Mouse (Mus musculus): ENCODE measurements around the gene Zcchc24. TPM values are rescaled to one million over a fixed set of nuclear protein-coding genes. Genes with fewer than 3 reads are reported as not detected.
A peak's percentile ranks its signal among the peaks of the same experiment; 100 is the strongest.

The Zcchc24 gene
- total and polyA plus RNA-seq, 2 experiments from 2014 or later = 13.9 to 34.3 TPM

GRCm38 (mm10) chr14:25773039-25773438 is 4.2 kb upstream of the Zcchc24 start:
- Histone ChIP-seq H3K9ac (replicated peaks; ENCODE audit: low read length, poor library complexity, severe bottlenecking) (no peak overlapping the region), H3K9me3 (ENCODE audit: low read length) (no peaks in the 10 kb centered on the region), H3K4me2 (ENCODE audit: low read depth, low read length, poor library complexity, severe bottlenecking) (no peak overlapping the region), H3K4me3 (ENCODE audit: low read depth, low read length) (no peak overlapping the region), H3K36me3 (ENCODE audit: insufficient read depth, low read length) (no peaks in the 10 kb centered on the region), H3K27ac (ENCODE audit: low read depth, low read length) (no peak overlapping the region), H3K27me3 (ENCODE audit: insufficient read depth, low read length) (peaks cover 6% of the 10 kb centered on the region), H3K4me1 (ENCODE audit: insufficient read depth, low read length) (no peaks in the 10 kb centered on the region)
- ATAC-seq (ENCODE audit: low FRiP score) = no peak
- WGBS = 68% methylated on average over 4 of the region's 4 CpGs
- DNase-seq (ENCODE audit: low spot score) = no peak
- no peak for TF ChIP-seq CTCF (IDR thresholded peaks at IDR 0.05)

GRCm38 (mm10) chr14:25769626-25770306 is 927 bp upstream of the Zcchc24 start:
- Histone ChIP-seq H3K9ac (replicated peaks; ENCODE audit: low read length, poor library complexity, severe bottlenecking) (no peak overlapping the region), H3K4me2 (ENCODE audit: low read depth, low read length, poor library complexity, severe bottlenecking) (peak overlapping the region; percentile 98), H3K27ac (ENCODE audit: low read depth, low read length) (no peak overlapping the region), H3K4me1 (ENCODE audit: insufficient read depth, low read length) (no peaks in the 10 kb centered on the region), H3K27me3 (ENCODE audit: insufficient read depth, low read length) (peaks cover 14% of the 10 kb centered on the region), H3K36me3 (ENCODE audit: insufficient read depth, low read length) (no peaks in the 10 kb centered on the region), H3K9me3 (ENCODE audit: low read length) (no peaks in the 10 kb centered on the region), H3K4me3 (ENCODE audit: low read depth, low read length) (no peak overlapping the region)
- TF ChIP-seq CTCF (IDR thresholded peaks at IDR 0.05) = no peak
- no peak for ATAC-seq (ENCODE audit: low FRiP score)
- 57% methylated on average over 3 of the region's 8 CpGs for WGBS
- DNase-seq (ENCODE audit: low spot score) = no peak

GRCm38 (mm10) chr14:25768261-25768893 is 462 bp downstream of the Zcchc24 start:
- H3K9me3 ChIP-seq (ENCODE audit: low read length) = no peaks in the 10 kb centered on the region
- H3K27ac ChIP-seq (ENCODE audit: low read depth, low read length) = peak overlapping the region; percentile 71
- no peak for DNase-seq (ENCODE audit: low spot score)
- peak; percentile 31 for ATAC-seq (ENCODE audit: low FRiP score)
- no peaks in the 10 kb centered on the region for H3K4me1 ChIP-seq (ENCODE audit: insufficient read depth, low read length)
- peaks cover 14% of the 10 kb centered on the region for H3K27me3 ChIP-seq (ENCODE audit: insufficient read depth, low read length)
- H3K9ac ChIP-seq (replicated peaks; ENCODE audit: low read length, poor library complexity, severe bottlenecking) = peak overlapping the region; percentile 66
- WGBS = 1% methylated on average over 47 of the region's 50 CpGs
- peak overlapping the region; percentile 64 for H3K4me3 ChIP-seq (ENCODE audit: low read depth, low read length)
- no peak for TF ChIP-seq CTCF (IDR thresholded peaks at IDR 0.05)
- H3K4me2 ChIP-seq (ENCODE audit: low read depth, low read length, poor library complexity, severe bottlenecking) = peak overlapping the region; percentile 98
- no peaks in the 10 kb centered on the region for H3K36me3 ChIP-seq (ENCODE audit: insufficient read depth, low read length)

DNA sequence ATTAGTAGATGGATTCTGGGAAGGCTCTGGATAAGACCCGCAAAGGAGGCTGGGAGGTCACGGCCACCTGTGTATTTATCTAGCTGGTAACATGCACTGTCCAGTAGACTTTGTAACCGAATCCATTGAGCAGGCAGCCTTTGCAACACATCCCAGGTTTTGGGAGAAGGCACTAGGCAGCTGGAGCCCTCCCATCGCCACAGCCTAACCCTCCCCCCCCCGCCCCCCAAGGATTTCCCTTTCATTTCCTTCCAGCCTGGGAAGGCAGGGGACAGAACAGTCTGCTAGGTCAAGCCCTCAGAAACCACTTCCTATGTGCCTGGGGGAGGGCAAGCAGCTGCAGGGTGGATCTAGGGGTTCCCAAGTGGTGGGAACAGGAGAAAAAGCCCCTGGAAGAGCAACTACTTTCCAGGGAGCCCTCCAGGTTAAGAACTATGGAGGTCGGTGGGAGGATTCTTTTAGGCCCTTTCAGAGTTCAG is 1.1 kb downstream of the Zcchc24 start:
- ATAC-seq (ENCODE audit: low FRiP score) (no peak), DNase-seq (ENCODE audit: low spot score) (no peak)
- no peaks in the 10 kb centered on the region for H3K36me3 ChIP-seq (ENCODE audit: insufficient read depth, low read length)
- H3K9me3 ChIP-seq (ENCODE audit: low read length) = no peaks in the 10 kb centered on the region
- peaks cover 14% of the 10 kb centered on the region for H3K27me3 ChIP-seq (ENCODE audit: insufficient read depth, low read length)
- H3K4me1 ChIP-seq (ENCODE audit: insufficient read depth, low read length) = no peaks in the 10 kb centered on the region
- peak overlapping the region; percentile 66 for H3K9ac ChIP-seq (replicated peaks; ENCODE audit: low read length, poor library complexity, severe bottlenecking)
- peak overlapping the region; percentile 64 for H3K4me3 ChIP-seq (ENCODE audit: low read depth, low read length)
- WGBS = 17% methylated on average over 6 of the region's 6 CpGs
- no peak for TF ChIP-seq CTCF (IDR thresholded peaks at IDR 0.05)
- peak overlapping the region; percentile 71 for H3K27ac ChIP-seq (ENCODE audit: low read depth, low read length)
- H3K4me2 ChIP-seq (ENCODE audit: low read depth, low read length, poor library complexity, severe bottlenecking) = peak overlapping the region; percentile 98

- Histone ChIP-seq H3K36me3 (ENCODE audit: insufficient read depth, low read length) (no peaks in the 10 kb centered on the region), H3K9ac (replicated peaks; ENCODE audit: low read length, poor library complexity, severe bottlenecking) (0 out of 2 replicates have a peak overlapping the region, but pooled peaks have one; percentile 5), H3K4me3 (ENCODE audit: low read depth, low read length) (no peak overlapping the region), H3K9me3 (ENCODE audit: low read length) (no peaks in the 10 kb centered on the region), H3K4me1 (ENCODE audit: insufficient read depth, low read length) (no peaks in the 10 kb centered on the region), H3K27me3 (ENCODE audit: insufficient read depth, low read length) (peaks cover 14% of the 10 kb centered on the region), H3K27ac (ENCODE audit: low read depth, low read length) (peak overlapping the region; percentile 68), H3K4me2 (ENCODE audit: low read depth, low read length, poor library complexity, severe bottlenecking) (peak overlapping the region; percentile 98)
- ATAC-seq (ENCODE audit: low FRiP score) (no peak), DNase-seq (ENCODE audit: low spot score) (no peak)
- TF ChIP-seq CTCF (IDR thresholded peaks at IDR 0.05) = no peak
- 47% methylated on average over 4 of the region's 4 CpGs for WGBS
Measured at GRCm38 (mm10) chr14:25766441-25766840, 2.4 kb downstream of the Zcchc24 start.

DNA sequence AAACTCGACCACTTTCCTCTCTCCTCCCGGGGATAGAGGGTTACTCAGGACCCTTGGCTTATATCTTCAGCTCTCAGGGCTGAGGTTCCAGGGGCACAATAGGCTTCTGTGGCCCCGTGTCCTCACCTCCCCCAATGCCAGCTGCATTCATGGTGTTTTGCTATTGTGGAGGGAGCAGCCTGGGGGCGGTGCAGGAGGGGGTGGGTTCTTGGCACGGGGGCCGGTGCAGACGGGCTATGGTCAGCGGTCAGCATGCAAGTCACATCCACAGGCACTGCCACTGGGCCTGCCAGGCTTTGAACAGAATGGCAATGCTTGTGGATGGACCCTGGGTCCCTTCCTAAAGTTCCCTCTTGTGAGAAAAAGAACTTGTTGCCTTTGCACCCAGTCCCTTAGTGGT is 2.9 kb downstream of the Zcchc24 start:
- Histone ChIP-seq H3K27ac (ENCODE audit: low read depth, low read length) (peak overlapping the region; percentile 68), H3K4me3 (ENCODE audit: low read depth, low read length) (no peak overlapping the region), H3K27me3 (ENCODE audit: insufficient read depth, low read length) (peaks cover 14% of the 10 kb centered on the region), H3K36me3 (ENCODE audit: insufficient read depth, low read length) (no peaks in the 10 kb centered on the region), H3K4me2 (ENCODE audit: low read depth, low read length, poor library complexity, severe bottlenecking) (peak overlapping the region; percentile 98; the same call in 1 of the 2 replicates), H3K9ac (replicated peaks; ENCODE audit: low read length, poor library complexity, severe bottlenecking) (no peak overlapping the region), H3K9me3 (ENCODE audit: low read length) (no peaks in the 10 kb centered on the region), H3K4me1 (ENCODE audit: insufficient read depth, low read length) (no peaks in the 10 kb centered on the region)
- WGBS = 20% methylated on average over 8 of the region's 8 CpGs
- ATAC-seq (ENCODE audit: low FRiP score) = peak; percentile 80
- DNase-seq (ENCODE audit: low spot score) = peak; percentile 85
- TF ChIP-seq CTCF (IDR thresholded peaks at IDR 0.05) = no peak

Measured in midbrain, postnatal 0 days (tissue).